Mouse (Mus musculus) intestine, embryonic 16.5 days (tissue): ENCODE data around the gene Notch3. TPM values are rescaled to one million over a fixed set of nuclear protein-coding genes. Genes with fewer than 3 reads are reported as not detected.
A peak's percentile ranks its signal among the peaks of the same experiment; 100 is the strongest.
"Not testable (repeated sequence)": the region's sequence is repeated elsewhere in the genome, so short reads cannot be mapped to it uniquely, and the experiment has no call there.

ENCODE experiments used
- ATAC-seq: fragments of 200-750 bp; cut with Nextera tagmentation; 2 replicates; pipeline ENCODE4 v1.8.0; 2017; ENCODE audit warnings: moderate TSS enrichment, moderate library complexity
- H3K27ac ChIP-seq: fragments of 300-500 bp; sonication (generic); 2 replicates; pipeline ENCODE4 v1.5.1; 2014; ENCODE audit warnings: mild to moderate bottlenecking, low read length
- H3K27me3 ChIP-seq: fragments of 300-500 bp; sonication (generic); replicated peaks from 2 replicates; pipeline ENCODE4 v1.6.1; 2014; ENCODE audit warnings: low read length, control low read depth, mixed read lengths; ENCODE audit not compliant: control insufficient read depth, insufficient read depth
- H3K36me3 ChIP-seq: fragments of 300-500 bp; sonication (generic); 2 replicates; pipeline ENCODE4 v1.6.1; 2014; ENCODE audit warnings: low read length, control low read depth; ENCODE audit not compliant: control insufficient read depth, insufficient read depth
- H3K4me1 ChIP-seq: fragments of 300-500 bp; sonication (generic); 2 replicates; pipeline ENCODE4 v1.6.1; 2014; ENCODE audit warnings: low read length, control low read depth, mixed read lengths; ENCODE audit not compliant: control insufficient read depth, insufficient read depth
- H3K4me2 ChIP-seq: fragments of 300-500 bp; sonication (generic); 2 replicates; pipeline ENCODE4 v1.6.1; 2014; ENCODE audit warnings: low read depth, low read length, control low read depth
- H3K4me3 ChIP-seq: fragments of 300-500 bp; sonication (generic); 2 replicates; pipeline ENCODE4 v1.5.1; 2014; ENCODE audit warnings: mild to moderate bottlenecking, low read length
- H3K9ac ChIP-seq: fragments of 300-500 bp; sonication (generic); 2 replicates; pipeline ENCODE4 v1.6.1; 2014; ENCODE audit warnings: low read depth, low read length
- H3K9me3 ChIP-seq: fragments of 300-500 bp; sonication (generic); 2 replicates; pipeline ENCODE4 v1.6.1; 2016; ENCODE audit warnings: low read length, control low read depth; ENCODE audit not compliant: control insufficient read depth
- WGBS: fragments of 180-500 bp; shearing (Covaris S2); extraction: QIAGEN DNeasy Blood & Tissue Kit; methylation state at CpG from one replicate; pipeline ENCODE4 v1.1.7; 2014; 5-methylcytosine and 5-hydroxymethylcytosine counted together
- polyA plus RNA-seq: library from polyadenylated mRNA; unstranded; fragments of >200 nt; fragmentation: Nextera tagmentation; extraction: Ambion mirVana; gene quantifications from 2 replicates; pipeline ENCODE4 v1.2.1, GENCODE M21; 2015

Gene Notch3
- polyA plus RNA-seq, 1 experiment from 2014 or later: 5.1 TPM

GRCm38 (mm10) chr17:32116586-32117286, 49.9 kb downstream of the Notch3 start:
- H3K9ac ChIP-seq: no peak overlapping the region
- H3K27me3 ChIP-seq: no peaks in the 10 kb centered on the region
- no peaks in the 10 kb centered on the region for H3K36me3 ChIP-seq
- 87% methylated on average over 6 of the region's 6 CpGs for WGBS
- H3K4me1 ChIP-seq: peaks cover 34% of the 10 kb centered on the region
- H3K27ac ChIP-seq: no peak overlapping the region
- no peaks in the 10 kb centered on the region for H3K9me3 ChIP-seq
- no peak overlapping the region for H3K4me3 ChIP-seq
- no peak for ATAC-seq
- H3K4me2 ChIP-seq: no peak overlapping the region

GRCm38 (mm10) chr17:32114486-32114885, 52.2 kb downstream of the Notch3 start:
- peaks cover 30% of the 10 kb centered on the region for H3K4me1 ChIP-seq
- peak overlapping the region; percentile 72 for H3K9ac ChIP-seq
- WGBS: 58% methylated on average over 4 of the region's 5 CpGs
- not testable (repeated sequence) for H3K27me3 ChIP-seq, H3K36me3 ChIP-seq, H3K27ac ChIP-seq, H3K9me3 ChIP-seq
- 0 out of 2 replicates have a peak, but pooled peaks have one; percentile 10 for ATAC-seq
- peak overlapping the region; percentile 98 for H3K4me2 ChIP-seq
- H3K4me3 ChIP-seq: peak overlapping the region; percentile 59

GRCm38 (mm10) chr17:32113523-32114421, 52.9 kb downstream of the Notch3 start:
- WGBS: 2% methylated on average over 56 of the region's 56 CpGs
- no peaks in the 10 kb centered on the region for H3K36me3 ChIP-seq
- peak; percentile 62 for ATAC-seq
- H3K4me3 ChIP-seq: peak overlapping the region; percentile 59
- peaks cover 27% of the 10 kb centered on the region for H3K4me1 ChIP-seq
- H3K9ac ChIP-seq: peak overlapping the region; percentile 72
- no peaks in the 10 kb centered on the region for H3K9me3 ChIP-seq
- no peaks in the 10 kb centered on the region; the same call in 1 of the 2 replicates for H3K27me3 ChIP-seq
- H3K27ac ChIP-seq: no peak overlapping the region
- H3K4me2 ChIP-seq: peak overlapping the region; percentile 98

- Histone ChIP-seq H3K36me3 (no peaks in the 10 kb centered on the region), H3K4me1 (peaks cover 23% of the 10 kb centered on the region), H3K9ac (peak overlapping the region; percentile 72), H3K27ac (no peak overlapping the region), H3K4me2 (peak overlapping the region; percentile 98), H3K27me3 (no peaks in the 10 kb centered on the region; the same call in 1 of the 2 replicates), H3K4me3 (peak overlapping the region; percentile 59), H3K9me3 (no peaks in the 10 kb centered on the region)
- WGBS: 17% methylated on average over 8 of the region's 8 CpGs
- peak; percentile 17; the same call in 1 of the 2 replicates for ATAC-seq
Observed at GRCm38 (mm10) chr17:32113255-32113522, 53.5 kb downstream of the Notch3 start.

DNA sequence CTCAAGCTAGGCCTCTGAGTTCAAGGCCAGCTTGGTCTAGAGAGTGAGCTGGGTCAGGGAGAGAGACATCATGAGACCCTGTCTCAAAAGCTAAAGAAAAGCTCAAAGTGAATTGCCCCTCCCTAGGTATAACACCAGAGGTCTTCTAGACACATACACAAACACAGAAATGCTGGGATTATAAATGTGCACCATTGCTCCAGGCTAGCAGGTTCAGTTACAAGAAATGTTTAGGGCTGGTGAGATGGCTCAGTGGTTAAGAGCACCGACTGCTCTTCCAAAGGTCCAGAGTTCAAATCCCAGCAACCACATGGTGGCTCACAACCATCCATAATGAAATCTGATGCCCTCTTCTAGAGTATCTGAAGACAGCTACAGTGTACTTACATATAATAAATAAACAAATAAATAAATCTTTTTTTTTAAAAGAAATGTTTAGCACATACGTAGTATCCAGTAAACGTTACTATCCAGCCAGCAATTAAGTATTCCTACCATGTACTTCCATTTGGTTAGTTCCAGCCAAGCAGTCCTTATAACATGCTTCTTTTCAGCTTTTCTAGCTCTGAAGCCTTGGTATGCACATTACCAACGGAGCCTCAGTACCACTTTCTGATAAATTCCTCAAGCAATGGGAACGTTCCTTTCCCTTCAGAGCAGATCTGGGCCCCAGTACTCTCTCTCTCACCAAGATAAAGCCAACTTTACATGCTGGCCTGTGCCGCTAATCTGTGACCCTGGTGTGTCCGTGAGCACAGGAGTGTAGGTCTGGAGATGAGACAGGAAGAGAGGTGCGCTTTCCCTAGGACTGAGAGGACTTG, 54.0 kb downstream of the Notch3 start:
- Histone ChIP-seq H3K4me2 (peak overlapping the region; percentile 98; the same call in 1 of the 2 replicates), H3K9me3 (no peaks in the 10 kb centered on the region), H3K27me3 (no peaks in the 10 kb centered on the region; the same call in 1 of the 2 replicates), H3K27ac (no peak overlapping the region), H3K4me3 (no peak overlapping the region), H3K4me1 (peaks cover 19% of the 10 kb centered on the region), H3K36me3 (no peaks in the 10 kb centered on the region), H3K9ac (no peak overlapping the region)
- ATAC-seq: no peak
- 74% methylated on average over 8 of the region's 8 CpGs for WGBS

GRCm38 (mm10) chr17:32110980-32111780, 55.5 kb downstream of the Notch3 start:
- H3K4me1 ChIP-seq: peaks cover 13% of the 10 kb centered on the region
- no peak overlapping the region for H3K4me3 ChIP-seq
- H3K9ac ChIP-seq: no peak overlapping the region
- H3K27ac ChIP-seq: no peak overlapping the region
- H3K36me3 ChIP-seq: no peaks in the 10 kb centered on the region
- no peak overlapping the region for H3K4me2 ChIP-seq
- no peak for ATAC-seq
- 82% methylated on average over 10 of the region's 10 CpGs for WGBS
- no peaks in the 10 kb centered on the region for H3K9me3 ChIP-seq
- no peaks in the 10 kb centered on the region; the same call in 1 of the 2 replicates for H3K27me3 ChIP-seq

DNA sequence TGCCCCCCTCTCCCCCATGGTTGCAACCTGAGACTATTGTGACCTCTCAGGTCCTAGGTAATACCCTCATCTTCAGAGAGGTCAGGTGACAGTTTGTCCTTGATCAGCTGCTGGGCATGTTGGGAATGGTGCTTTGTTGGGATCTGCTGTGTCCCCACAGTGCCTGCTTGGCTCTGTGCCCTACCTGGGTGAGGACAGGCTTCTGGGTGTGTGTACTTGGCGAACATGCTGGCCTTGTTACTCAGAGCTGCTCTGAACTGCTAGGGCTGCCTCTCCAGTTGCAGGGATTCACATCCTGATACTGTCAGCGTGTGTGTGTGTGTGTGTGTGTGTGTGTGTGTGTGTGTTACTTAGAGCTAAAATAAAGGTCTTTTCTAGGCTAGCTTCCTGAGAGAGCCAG, 56.2 kb downstream of the Notch3 start:
- Histone ChIP-seq H3K4me2 (no peak overlapping the region), H3K27ac (no peak overlapping the region), H3K27me3 (no peaks in the 10 kb centered on the region; the same call in 1 of the 2 replicates), H3K9ac (no peak overlapping the region), H3K36me3 (no peaks in the 10 kb centered on the region), H3K4me3 (no peak overlapping the region), H3K4me1 (peaks cover 13% of the 10 kb centered on the region), H3K9me3 (no peaks in the 10 kb centered on the region)
- no peak for ATAC-seq
- whole genome bisulfite sequencing: 54% methylated on average over 2 of the region's 2 CpGs

GRCm38 (mm10) chr17:32109201-32109940, 57.3 kb downstream of the Notch3 start:
- Histone ChIP-seq H3K4me2 (no peak overlapping the region), H3K27me3 (no peaks in the 10 kb centered on the region; the same call in 1 of the 2 replicates), H3K4me3 (no peak overlapping the region), H3K4me1 (peaks cover 12% of the 10 kb centered on the region), H3K27ac (no peak overlapping the region), H3K9ac (no peak overlapping the region), H3K9me3 (no peaks in the 10 kb centered on the region), H3K36me3 (no peaks in the 10 kb centered on the region)
- 63% methylated on average over 6 of the region's 6 CpGs for WGBS
- no peak for ATAC-seq
